Mouse (Mus musculus): ENCODE data around the gene Slc47a2. TPM values are rescaled to one million over a fixed set of nuclear protein-coding genes. Genes with fewer than 3 reads are reported as not detected.
A peak's percentile ranks its signal among the peaks of the same experiment; 100 is the strongest.
"Not testable (repeated sequence)": the region's sequence is repeated elsewhere in the genome, so short reads cannot be mapped to it uniquely, and the experiment has no call there.

The Slc47a2 gene
- total and polyA plus RNA-seq, 2 experiments from 2014 or later = 0.25 to 0.60 TPM

GRCm38 (mm10) chr11:61310321-61310720 lies 32.3 kb downstream of the Slc47a2 start:
- H3K9me3 ChIP-seq (ENCODE audit: low read length) = peaks cover 4% of the 10 kb centered on the region; the same call in 1 of the 2 replicates
- H3K27me3 ChIP-seq (ENCODE audit: insufficient read depth, low read length) = no peaks in the 10 kb centered on the region
- DNase-seq (ENCODE audit: low spot score) = no peak
- no peak overlapping the region for H3K9ac ChIP-seq (replicated peaks; ENCODE audit: low read length, poor library complexity, severe bottlenecking)
- H3K4me2 ChIP-seq (ENCODE audit: low read depth, low read length, poor library complexity, severe bottlenecking) = no peak overlapping the region
- no peaks in the 10 kb centered on the region for H3K36me3 ChIP-seq (ENCODE audit: insufficient read depth, low read length)
- 74% methylated on average over 7 of the region's 7 CpGs for WGBS
- no peaks in the 10 kb centered on the region for H3K4me1 ChIP-seq (ENCODE audit: insufficient read depth, low read length)
- no peak overlapping the region for H3K4me3 ChIP-seq (ENCODE audit: low read depth, low read length)
- no peak overlapping the region for H3K27ac ChIP-seq (ENCODE audit: low read depth, low read length)
- ATAC-seq (ENCODE audit: low FRiP score) = no peak
- TF ChIP-seq CTCF (IDR thresholded peaks at IDR 0.05) = no peak

- WGBS = 64% methylated on average over 12 of the region's 12 CpGs
- Histone ChIP-seq H3K27ac (ENCODE audit: low read depth, low read length) (no peak overlapping the region), H3K9me3 (ENCODE audit: low read length) (peaks cover 4% of the 10 kb centered on the region; the same call in 1 of the 2 replicates), H3K4me1 (ENCODE audit: insufficient read depth, low read length) (no peaks in the 10 kb centered on the region), H3K4me3 (ENCODE audit: low read depth, low read length) (no peak overlapping the region), H3K36me3 (ENCODE audit: insufficient read depth, low read length) (no peaks in the 10 kb centered on the region), H3K27me3 (ENCODE audit: insufficient read depth, low read length) (no peaks in the 10 kb centered on the region), H3K4me2 (ENCODE audit: low read depth, low read length, poor library complexity, severe bottlenecking) (no peak overlapping the region), H3K9ac (replicated peaks; ENCODE audit: low read length, poor library complexity, severe bottlenecking) (no peak overlapping the region)
- ATAC-seq (ENCODE audit: low FRiP score) (no peak), DNase-seq (ENCODE audit: low spot score) (no peak)
- TF ChIP-seq CTCF (IDR thresholded peaks at IDR 0.05) = no peak
Observed at GRCm38 (mm10) chr11:61309831-61310230, 32.8 kb downstream of the Slc47a2 start.

- no peak overlapping the region for H3K27ac ChIP-seq (ENCODE audit: low read depth, low read length)
- no peaks in the 10 kb centered on the region for H3K27me3 ChIP-seq (ENCODE audit: insufficient read depth, low read length)
- no peak overlapping the region for H3K9ac ChIP-seq (replicated peaks; ENCODE audit: low read length, poor library complexity, severe bottlenecking)
- no peak overlapping the region for H3K4me3 ChIP-seq (ENCODE audit: low read depth, low read length)
- H3K9me3 ChIP-seq (ENCODE audit: low read length) = peaks cover 4% of the 10 kb centered on the region; the same call in 1 of the 2 replicates
- H3K4me1 ChIP-seq (ENCODE audit: insufficient read depth, low read length) = no peaks in the 10 kb centered on the region
- ATAC-seq (ENCODE audit: low FRiP score) (no peak), DNase-seq (ENCODE audit: low spot score) (no peak)
- no peaks in the 10 kb centered on the region for H3K36me3 ChIP-seq (ENCODE audit: insufficient read depth, low read length)
- no peak for TF ChIP-seq CTCF (IDR thresholded peaks at IDR 0.05)
- WGBS = 29% methylated on average over 7 of the region's 7 CpGs
- H3K4me2 ChIP-seq (ENCODE audit: low read depth, low read length, poor library complexity, severe bottlenecking) = no peak overlapping the region
Observed at GRCm38 (mm10) chr11:61307795-61308194, 34.9 kb downstream of the Slc47a2 start.

GRCm38 (mm10) chr11:61305377-61305776 lies 37.3 kb downstream of the Slc47a2 start:
- 80% methylated on average over 4 of the region's 4 CpGs for WGBS
- peaks cover 4% of the 10 kb centered on the region; the same call in 1 of the 2 replicates for H3K9me3 ChIP-seq (ENCODE audit: low read length)

GRCm38 (mm10) chr11:61304535-61304934 lies 38.1 kb downstream of the Slc47a2 start:
- not testable (repeated sequence) for H3K27me3 ChIP-seq (ENCODE audit: insufficient read depth, low read length); H3K4me1 ChIP-seq (ENCODE audit: insufficient read depth, low read length); DNase-seq (ENCODE audit: low spot score); H3K4me2 ChIP-seq (ENCODE audit: low read depth, low read length, poor library complexity, severe bottlenecking); H3K4me3 ChIP-seq (ENCODE audit: low read depth, low read length); H3K9me3 ChIP-seq (ENCODE audit: low read length); ATAC-seq (ENCODE audit: low FRiP score); H3K36me3 ChIP-seq (ENCODE audit: insufficient read depth, low read length); H3K9ac ChIP-seq (replicated peaks; ENCODE audit: low read length, poor library complexity, severe bottlenecking); H3K27ac ChIP-seq (ENCODE audit: low read depth, low read length)
- 95% methylated on average over 6 of the region's 10 CpGs for WGBS

More at GRCm38 (mm10) chr11:61305377-61305776, 37.3 kb downstream of the Slc47a2 start:
- ATAC-seq (ENCODE audit: low FRiP score) (no peak), DNase-seq (ENCODE audit: low spot score) (no peak)
- no peak overlapping the region for H3K9ac ChIP-seq (replicated peaks; ENCODE audit: low read length, poor library complexity, severe bottlenecking)
- no peaks in the 10 kb centered on the region for H3K36me3 ChIP-seq (ENCODE audit: insufficient read depth, low read length)
- no peak overlapping the region for H3K4me2 ChIP-seq (ENCODE audit: low read depth, low read length, poor library complexity, severe bottlenecking)
- no peak overlapping the region for H3K4me3 ChIP-seq (ENCODE audit: low read depth, low read length)
- no peaks in the 10 kb centered on the region for H3K4me1 ChIP-seq (ENCODE audit: insufficient read depth, low read length)
- H3K27me3 ChIP-seq (ENCODE audit: insufficient read depth, low read length) = no peaks in the 10 kb centered on the region
- peak; percentile 42; the same call in 1 of the 2 replicates for TF ChIP-seq CTCF (IDR thresholded peaks at IDR 0.05)
- no peak overlapping the region for H3K27ac ChIP-seq (ENCODE audit: low read depth, low read length)

- WGBS = 14% methylated on average over 15 of the region's 16 CpGs
- Histone ChIP-seq H3K27ac (ENCODE audit: low read depth, low read length) (no peak overlapping the region), H3K27me3 (ENCODE audit: insufficient read depth, low read length) (no peaks in the 10 kb centered on the region), H3K4me3 (ENCODE audit: low read depth, low read length) (no peak overlapping the region), H3K4me2 (ENCODE audit: low read depth, low read length, poor library complexity, severe bottlenecking) (no peak overlapping the region), H3K4me1 (ENCODE audit: insufficient read depth, low read length) (no peaks in the 10 kb centered on the region), H3K9ac (replicated peaks; ENCODE audit: low read length, poor library complexity, severe bottlenecking) (no peak overlapping the region), H3K9me3 (ENCODE audit: low read length) (peaks cover 4% of the 10 kb centered on the region; the same call in 1 of the 2 replicates), H3K36me3 (ENCODE audit: insufficient read depth, low read length) (no peaks in the 10 kb centered on the region)
- DNase-seq (ENCODE audit: low spot score) (no peak), ATAC-seq (ENCODE audit: low FRiP score) (no peak)
- TF ChIP-seq CTCF (IDR thresholded peaks at IDR 0.05) = no peak
Observed at GRCm38 (mm10) chr11:61300716-61301392, 41.8 kb downstream of the Slc47a2 start.
